Mouse (Mus musculus) embryonic facial prominence, embryonic 12.5 days (tissue): ENCODE data around the gene Ston1. TPM values are rescaled to one million over a fixed set of nuclear protein-coding genes. Genes with fewer than 3 reads are reported as not detected.

Source experiments
- ATAC-seq: fragments of 200-750 bp; cut with Nextera tagmentation; 2 replicates; pipeline ENCODE4 v1.8.0; 2017; ENCODE audit not compliant: insufficient number of reproducible peaks, insufficient read depth, low FRiP score, low TSS enrichment
- H3K27ac ChIP-seq: fragments of 300-500 bp; sonication (generic); 2 replicates; pipeline ENCODE4 v1.5.1; 2016; ENCODE audit warnings: mild to moderate bottlenecking
- H3K27me3 ChIP-seq: fragments of 300-500 bp; sonication (generic); 2 replicates; pipeline ENCODE4 v1.6.1; 2016; ENCODE audit warnings: mild to moderate bottlenecking, moderate library complexity
- H3K36me3 ChIP-seq: fragments of 300-500 bp; sonication (generic); 2 replicates; pipeline ENCODE4 v1.6.1; 2016; ENCODE audit warnings: mild to moderate bottlenecking
- H3K4me1 ChIP-seq: fragments of 300-500 bp; sonication (generic); 2 replicates; pipeline ENCODE4 v1.6.1; 2016
- H3K4me2 ChIP-seq: fragments of 300-500 bp; sonication (generic); replicated peaks from 2 replicates; pipeline ENCODE4 v1.6.1; 2016; ENCODE audit warnings: mild to moderate bottlenecking, moderate library complexity
- H3K4me3 ChIP-seq: fragments of 300-500 bp; sonication (generic); 2 replicates; pipeline ENCODE4 v1.5.1; 2016; ENCODE audit warnings: mild to moderate bottlenecking
- H3K9ac ChIP-seq: fragments of 300-500 bp; sonication (generic); 2 replicates; pipeline ENCODE4 v1.6.1; 2016; ENCODE audit warnings: mild to moderate bottlenecking, moderate library complexity
- H3K9me3 ChIP-seq: fragments of 300-500 bp; sonication (generic); 2 replicates; pipeline ENCODE4 v1.6.1; 2016; ENCODE audit warnings: mild to moderate bottlenecking, moderate library complexity
- WGBS: fragments of 180-500 bp; shearing (Covaris S2); methylation state at CpG from one replicate; pipeline ENCODE4 v1.1.7; 2016; 5-methylcytosine and 5-hydroxymethylcytosine counted together
- polyA plus RNA-seq: library from polyadenylated mRNA; unstranded; fragments of >200 nt; fragmentation: Nextera tagmentation; extraction: Ambion mirVana; gene quantifications from 2 replicates; pipeline ENCODE4 v1.2.1, GENCODE M21; 2016

Ston1 gene
- polyA plus RNA-seq, 1 experiment from 2014 or later = 4.9 TPM

GRCm38 (mm10) chr17:88595071-88595470, 2.4 kb upstream of the Ston1 start:
- H3K4me2 ChIP-seq = no peak overlapping the region
- H3K36me3 ChIP-seq = no peaks in the 10 kb centered on the region
- H3K27me3 ChIP-seq = no peaks in the 10 kb centered on the region
- H3K27ac ChIP-seq = no peak overlapping the region
- no peak overlapping the region for H3K9ac ChIP-seq
- ATAC-seq = no peak
- H3K4me3 ChIP-seq = no peak overlapping the region
- no peaks in the 10 kb centered on the region for H3K9me3 ChIP-seq
- peaks cover 20% of the 10 kb centered on the region for H3K4me1 ChIP-seq
- 75% methylated on average over 4 of the region's 4 CpGs for WGBS

DNA sequence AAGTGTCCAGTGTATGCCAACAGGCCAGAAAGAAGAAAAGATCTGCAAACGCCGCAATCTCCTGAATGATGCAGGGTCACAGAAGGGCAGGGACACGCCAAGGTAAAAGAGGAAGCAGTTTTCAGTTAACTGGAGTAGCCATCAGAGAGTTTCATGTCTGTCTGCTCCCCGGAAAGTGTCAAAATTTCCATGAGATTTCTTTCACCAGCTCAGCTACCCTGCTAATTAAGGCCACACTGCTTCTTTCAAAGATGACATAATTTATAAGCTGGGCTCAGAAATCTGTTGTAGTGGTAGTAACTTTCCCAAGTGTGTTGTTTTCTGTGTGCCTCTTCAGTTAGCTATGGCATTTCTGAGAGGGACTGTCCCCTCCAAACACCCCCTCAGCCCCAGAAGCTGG, 1.4 kb upstream of the Ston1 start:
- ATAC-seq = no peak
- Histone ChIP-seq H3K4me1 (peaks cover 30% of the 10 kb centered on the region), H3K4me3 (no peak overlapping the region), H3K27me3 (no peaks in the 10 kb centered on the region), H3K9me3 (no peaks in the 10 kb centered on the region), H3K9ac (no peak overlapping the region), H3K36me3 (no peaks in the 10 kb centered on the region), H3K27ac (no peak overlapping the region), H3K4me2 (no peak overlapping the region)
- 71% methylated on average over 4 of the region's 4 CpGs for whole genome bisulfite sequencing

GRCm38 (mm10) chr17:88596544-88597221, 801 bp upstream of the Ston1 start:
- no peaks in the 10 kb centered on the region for H3K27me3 ChIP-seq
- no peaks in the 10 kb centered on the region for H3K36me3 ChIP-seq
- H3K4me1 ChIP-seq = peaks cover 30% of the 10 kb centered on the region
- 0 out of 2 replicates have a peak overlapping the region, but pooled peaks have one; percentile 52 for H3K9ac ChIP-seq
- peak overlapping the region; percentile 91 for H3K27ac ChIP-seq
- 26% methylated on average over 16 of the region's 16 CpGs for WGBS
- H3K4me2 ChIP-seq = peak overlapping the region; percentile 82
- H3K9me3 ChIP-seq = no peaks in the 10 kb centered on the region
- no peak; the same call in 1 of the 2 replicates for ATAC-seq
- peak overlapping the region; percentile 47 for H3K4me3 ChIP-seq

- WGBS = 4% methylated on average over 5 of the region's 5 CpGs
- peak overlapping the region; percentile 91 for H3K27ac ChIP-seq
- no peaks in the 10 kb centered on the region for H3K36me3 ChIP-seq
- peak overlapping the region; percentile 47 for H3K4me3 ChIP-seq
- H3K27me3 ChIP-seq = no peaks in the 10 kb centered on the region
- ATAC-seq = no peak
- peaks cover 30% of the 10 kb centered on the region for H3K4me1 ChIP-seq
- H3K9ac ChIP-seq = peak overlapping the region; percentile 52
- no peaks in the 10 kb centered on the region for H3K9me3 ChIP-seq
- H3K4me2 ChIP-seq = peak overlapping the region; percentile 82
Measured at GRCm38 (mm10) chr17:88598056-88598420, 554 bp downstream of the Ston1 start.

DNA sequence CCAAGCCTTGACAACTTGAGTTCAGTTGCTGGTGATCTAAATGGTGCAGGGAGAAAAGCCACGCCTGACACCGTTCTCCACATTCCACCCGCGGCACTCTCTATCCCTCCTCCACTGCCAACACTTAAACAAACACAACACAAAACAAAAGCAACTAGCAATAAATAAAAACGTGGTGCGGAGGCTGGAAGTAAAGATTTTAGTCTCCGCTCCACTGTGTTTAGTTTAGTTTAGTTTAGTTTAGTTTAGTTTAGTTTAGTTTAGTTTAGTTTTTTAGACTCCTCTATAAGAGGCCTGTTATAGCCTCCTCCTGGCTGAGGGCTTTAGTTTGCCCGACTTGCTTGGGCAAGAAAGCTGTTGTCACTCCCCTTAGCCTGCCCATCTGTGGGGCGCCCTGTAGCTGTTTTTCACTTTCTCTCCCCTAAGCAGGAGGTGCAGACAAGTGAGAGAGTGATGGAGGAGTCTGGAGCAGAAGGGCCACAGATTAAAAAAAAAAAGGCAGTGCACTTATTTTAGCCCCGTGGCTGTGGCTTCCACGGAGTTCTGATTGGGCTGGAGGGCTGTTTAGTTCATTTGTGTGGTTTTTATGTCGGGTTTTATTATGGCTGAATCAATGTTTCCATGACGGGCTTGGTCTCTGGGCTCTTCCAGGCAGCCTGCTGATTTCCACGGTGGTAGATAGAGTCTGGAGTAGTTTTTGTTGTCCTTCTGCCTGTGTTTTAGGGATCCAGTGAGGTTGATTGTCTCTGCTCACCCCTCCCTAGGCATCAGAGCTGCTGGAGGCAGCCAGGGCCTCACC, 1.3 kb downstream of the Ston1 start:
- H3K4me2 ChIP-seq = peak overlapping the region; percentile 82
- H3K27me3 ChIP-seq = no peaks in the 10 kb centered on the region
- 0 out of 2 replicates have a peak, but pooled peaks cover 4% of the 10 kb centered on the region for H3K36me3 ChIP-seq
- H3K27ac ChIP-seq = peak overlapping the region; percentile 80
- H3K9ac ChIP-seq = peak overlapping the region; percentile 40
- peak overlapping the region; percentile 25 for H3K4me3 ChIP-seq
- WGBS = 19% methylated on average over 14 of the region's 14 CpGs
- no peaks in the 10 kb centered on the region for H3K9me3 ChIP-seq
- no peak for ATAC-seq
- H3K4me1 ChIP-seq = peaks cover 30% of the 10 kb centered on the region

DNA sequence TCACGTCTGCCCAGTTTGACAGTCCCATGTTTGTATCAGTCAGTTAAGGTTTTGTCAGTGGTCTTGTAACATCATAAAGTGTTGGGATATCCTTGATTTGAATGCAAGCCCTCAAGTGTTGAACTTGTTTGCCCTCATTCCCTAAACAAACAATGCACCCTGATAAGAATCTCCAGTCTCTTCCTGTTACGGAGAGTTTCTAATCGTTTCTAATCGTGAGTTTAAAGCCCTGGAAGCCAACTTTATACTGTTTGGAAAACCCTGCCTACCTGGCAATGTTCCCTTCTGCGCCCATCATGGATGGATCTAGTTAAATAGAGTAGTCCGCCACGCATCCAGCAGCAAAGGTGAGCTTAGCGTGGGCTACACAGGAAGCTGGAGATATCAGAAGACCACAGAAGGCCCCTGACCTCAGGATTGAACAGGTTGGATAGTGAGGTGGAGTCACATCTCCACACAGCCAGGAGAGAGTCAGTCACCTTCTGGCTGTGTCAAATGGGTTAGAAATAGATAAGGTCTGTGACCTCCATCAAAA, 3.1 kb downstream of the Ston1 start:
- Histone ChIP-seq H3K27me3 (no peaks in the 10 kb centered on the region), H3K9me3 (no peaks in the 10 kb centered on the region), H3K4me3 (no peak overlapping the region), H3K36me3 (0 out of 2 replicates have a peak, but pooled peaks cover 6% of the 10 kb centered on the region), H3K27ac (no peak overlapping the region), H3K9ac (no peak overlapping the region), H3K4me1 (peaks cover 30% of the 10 kb centered on the region), H3K4me2 (no peak overlapping the region)
- ATAC-seq = no peak
- 76% methylated on average over 8 of the region's 8 CpGs for WGBS

GRCm38 (mm10) chr17:88603943-88604342, 6.5 kb downstream of the Ston1 start:
- no peak overlapping the region for H3K4me3 ChIP-seq
- H3K4me2 ChIP-seq = no peak overlapping the region
- peaks cover 18% of the 10 kb centered on the region for H3K4me1 ChIP-seq
- no peak overlapping the region for H3K9ac ChIP-seq
- no peak overlapping the region for H3K27ac ChIP-seq
- H3K9me3 ChIP-seq = no peaks in the 10 kb centered on the region
- no peak for ATAC-seq
- no peaks in the 10 kb centered on the region for H3K27me3 ChIP-seq
- 91% methylated on average over 11 of the region's 11 CpGs for WGBS
- H3K36me3 ChIP-seq = 0 out of 2 replicates have a peak, but pooled peaks cover 6% of the 10 kb centered on the region

DNA sequence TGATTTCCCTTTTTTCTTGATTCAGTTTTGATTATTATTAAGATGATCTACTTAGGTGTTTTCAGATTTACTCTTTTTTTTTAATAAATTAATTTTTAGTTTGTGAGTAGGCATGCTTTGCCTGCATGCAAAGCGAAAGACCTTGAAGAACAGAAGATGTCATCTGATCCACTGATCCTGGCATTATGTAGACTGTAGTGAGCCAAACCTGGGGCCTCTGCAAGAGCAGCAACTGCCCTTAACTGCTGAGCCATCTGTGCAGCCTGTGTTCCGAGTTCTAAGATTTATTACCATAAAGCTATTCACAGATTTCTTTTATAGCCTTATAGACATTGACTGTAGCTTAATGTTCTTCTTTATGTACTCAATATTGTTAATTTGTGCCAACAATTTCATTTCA, 8.6 kb downstream of the Ston1 start:
- H3K9me3 ChIP-seq = no peaks in the 10 kb centered on the region
- H3K9ac ChIP-seq = no peak overlapping the region
- no peak for ATAC-seq
- peaks cover 7% of the 10 kb centered on the region; the same call in 1 of the 2 replicates for H3K4me1 ChIP-seq
- 92% methylated on average over 2 of the region's 2 CpGs for WGBS
- no peak overlapping the region for H3K4me2 ChIP-seq
- no peak overlapping the region for H3K27ac ChIP-seq
- no peak overlapping the region for H3K4me3 ChIP-seq
- 0 out of 2 replicates have a peak, but pooled peaks cover 6% of the 10 kb centered on the region for H3K36me3 ChIP-seq
- H3K27me3 ChIP-seq = no peaks in the 10 kb centered on the region

GRCm38 (mm10) chr17:88609361-88609760, 11.9 kb downstream of the Ston1 start:
- no peak for ATAC-seq
- no peaks in the 10 kb centered on the region for H3K9me3 ChIP-seq
- H3K4me2 ChIP-seq = no peak overlapping the region
- no peak overlapping the region for H3K27ac ChIP-seq
- no peaks in the 10 kb centered on the region for H3K36me3 ChIP-seq
- no peaks in the 10 kb centered on the region for H3K27me3 ChIP-seq
- H3K4me3 ChIP-seq = no peak overlapping the region
- H3K9ac ChIP-seq = no peak overlapping the region
- 75% methylated on average over 15 of the region's 15 CpGs for WGBS
- peaks cover 7% of the 10 kb centered on the region; the same call in 1 of the 2 replicates for H3K4me1 ChIP-seq

DNA sequence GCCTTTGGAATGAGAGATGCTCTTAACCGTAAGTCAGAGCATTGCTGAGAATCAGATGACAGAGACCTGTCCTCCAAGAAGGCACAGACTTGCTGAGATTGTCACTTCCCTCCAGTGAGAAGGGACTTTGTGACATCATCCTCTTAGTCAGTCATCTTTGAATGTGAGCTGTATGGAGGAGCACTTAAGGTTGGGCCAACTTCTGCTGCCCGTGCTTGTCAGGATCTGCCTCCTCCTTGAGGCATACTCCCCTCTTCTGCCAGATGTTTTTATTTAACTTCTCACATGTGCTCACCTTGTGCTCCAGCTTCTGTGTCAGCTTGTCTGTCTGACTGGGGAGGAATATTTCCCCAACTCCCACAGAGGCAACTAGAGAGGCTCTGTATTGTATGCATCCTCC, 13.6 kb downstream of the Ston1 start:
- peaks cover 7% of the 10 kb centered on the region; the same call in 1 of the 2 replicates for H3K4me1 ChIP-seq
- WGBS = 31% methylated on average over 2 of the region's 2 CpGs
- ATAC-seq = no peak

DNA sequence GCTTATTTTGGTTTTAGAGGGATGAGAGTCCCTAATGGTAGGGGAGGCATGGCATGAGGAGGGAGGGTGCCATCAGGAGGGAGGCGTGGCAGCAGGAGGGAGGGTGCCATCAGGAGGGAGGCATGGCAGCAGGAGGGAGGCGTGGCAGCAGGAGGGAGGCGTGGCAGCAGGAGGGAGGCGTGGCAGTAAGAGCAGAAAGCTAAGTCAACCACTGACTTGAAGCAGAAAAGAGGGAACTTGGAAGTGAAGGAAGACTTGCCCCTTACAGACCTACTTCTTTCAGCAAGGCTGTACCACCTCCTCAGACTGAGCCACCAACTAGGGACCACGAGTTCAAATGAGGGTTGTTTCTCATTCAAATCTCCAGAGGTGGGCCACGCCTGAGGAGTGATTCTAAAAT, 15.7 kb downstream of the Ston1 start:
- Histone ChIP-seq H3K36me3 (no peaks in the 10 kb centered on the region), H3K4me1 (peaks cover 7% of the 10 kb centered on the region; the same call in 1 of the 2 replicates), H3K4me2 (no peak overlapping the region), H3K9ac (no peak overlapping the region), H3K4me3 (no peak overlapping the region), H3K27me3 (no peaks in the 10 kb centered on the region), H3K27ac (no peak overlapping the region), H3K9me3 (no peaks in the 10 kb centered on the region)
- no peak for ATAC-seq
- WGBS = 78% methylated on average over 6 of the region's 6 CpGs

More for the DNA sequence above, 13.6 kb downstream of the Ston1 start:
- Histone ChIP-seq H3K4me2 (no peak overlapping the region), H3K9ac (no peak overlapping the region), H3K4me3 (no peak overlapping the region), H3K9me3 (no peaks in the 10 kb centered on the region), H3K27me3 (no peaks in the 10 kb centered on the region), H3K36me3 (no peaks in the 10 kb centered on the region), H3K27ac (no peak overlapping the region)
